Mouse (Mus musculus) thymus, postnatal 36 days (tissue): ENCODE measurements around the gene Nprl2.

Experiments used
- DNase-seq, 2 experiments: peaks; one replicate each; pipeline ENCODE4 v3.0.0; 2022; ENCODE audit warnings: mixed read lengths in 2 of 2

Nprl2 gene

GRCm38 (mm10) chr9:107538231-107538630, 3.8 kb upstream of the Nprl2 start:
- DNase-seq, result no peak

DNA sequence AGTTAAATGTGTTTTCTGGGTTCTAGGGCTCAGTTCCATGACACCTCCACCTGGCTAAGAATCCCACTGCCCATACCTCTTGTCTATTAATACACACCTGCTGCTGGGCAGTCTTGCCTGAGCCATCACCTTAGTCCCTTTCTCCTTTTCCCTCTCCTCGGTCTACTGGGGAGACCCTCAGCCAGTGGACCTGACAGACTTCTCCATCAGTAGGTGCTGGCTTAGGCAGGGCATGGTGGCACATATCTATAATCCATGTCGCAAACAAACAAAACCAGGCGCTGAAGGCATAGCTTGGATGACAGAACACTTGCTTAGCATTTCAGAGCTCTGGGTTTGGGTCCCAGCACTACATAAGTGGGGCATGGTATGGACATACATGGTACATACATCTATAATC, 3.3 kb upstream of the Nprl2 start:
- no peak for DNase-seq

- DNase-seq, result no peak
These were observed 2.1 kb upstream of the Nprl2 start for GRCm38 (mm10) chr9:107539940-107540339.

DNA sequence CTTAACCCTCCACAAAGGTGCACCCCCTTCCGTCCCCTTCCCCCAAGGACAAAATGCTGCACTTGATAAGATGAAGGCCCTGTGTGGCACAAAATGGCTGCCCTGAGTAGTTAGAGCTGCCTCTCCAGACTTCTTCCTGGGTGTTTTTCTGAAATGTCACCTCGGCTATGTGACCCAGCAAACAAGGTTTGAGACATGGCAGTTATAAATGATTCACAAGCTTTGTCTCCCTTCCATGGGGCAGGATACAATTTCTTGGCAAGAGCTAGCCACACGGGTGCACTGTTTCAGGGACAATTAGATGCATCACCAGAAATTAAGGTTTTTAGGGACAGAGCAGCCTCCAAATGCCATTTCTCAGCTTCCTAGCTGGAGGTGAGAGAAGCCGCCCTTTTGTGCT, 1.6 kb upstream of the Nprl2 start:
- no peak for DNase-seq

DNA sequence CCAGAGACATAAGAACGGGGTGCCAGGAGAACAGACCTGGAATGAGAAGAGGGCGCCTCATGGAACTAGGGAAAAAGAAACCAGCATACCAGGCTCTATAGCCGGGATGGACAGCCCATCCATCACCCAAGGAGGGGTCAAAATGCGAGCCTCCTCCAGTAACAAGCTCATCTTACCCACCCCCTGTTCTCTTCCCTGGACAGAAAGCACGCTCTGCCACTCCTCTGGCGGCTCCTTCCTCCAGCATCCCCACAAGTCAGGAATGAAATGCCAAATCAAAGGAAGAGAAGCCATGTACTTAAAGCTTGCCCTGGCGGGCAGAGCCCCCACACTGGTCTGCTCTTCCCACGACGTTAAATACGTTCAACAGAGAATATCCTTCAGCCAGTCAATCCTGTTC, 1.0 kb upstream of the Nprl2 start:
- no peak for DNase-seq

GRCm38 (mm10) chr9:107542352-107542686, 293 bp downstream of the Nprl2 start:
- DNase-seq, result no peak

DNA sequence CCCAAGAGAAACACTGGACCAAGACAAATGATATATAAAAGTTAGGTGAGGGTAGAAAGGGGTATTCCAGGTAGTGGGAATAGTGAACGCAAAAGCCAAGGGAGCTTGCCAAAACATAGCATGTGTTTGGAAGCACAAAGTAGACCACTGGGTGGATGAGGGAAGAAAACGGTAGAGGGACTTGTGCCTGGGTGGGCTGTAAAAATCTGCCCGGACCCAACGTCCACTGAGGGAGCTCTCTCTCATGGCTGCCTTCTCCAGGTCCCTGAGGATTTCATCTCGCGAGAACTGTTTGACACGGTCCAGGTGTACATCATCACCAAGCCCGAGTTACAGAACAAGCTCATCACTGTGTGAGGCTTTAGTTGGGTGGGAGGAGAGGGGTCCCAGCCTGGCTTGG, 695 bp downstream of the Nprl2 start:
- DNase-seq, result no peak

DNA sequence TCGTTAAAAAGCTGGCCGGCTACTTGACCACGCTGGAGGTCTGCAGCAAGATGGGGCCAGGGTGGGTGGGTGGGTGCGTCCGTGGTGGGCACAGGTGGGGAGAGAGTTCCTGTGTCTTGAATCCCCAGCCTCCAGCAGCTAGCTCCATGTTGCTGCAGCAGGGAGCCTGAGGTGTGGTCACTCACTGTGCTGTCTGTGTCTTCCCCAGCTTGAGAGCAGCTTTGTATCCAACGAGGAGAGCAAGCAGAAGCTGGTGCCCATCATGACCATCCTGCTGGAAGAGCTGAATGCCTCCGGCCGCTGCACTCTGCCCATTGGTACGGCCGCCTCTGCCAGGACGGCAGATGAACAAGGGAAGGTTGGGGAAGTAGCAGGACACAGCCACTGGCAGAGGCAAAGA, 1.3 kb downstream of the Nprl2 start:
- no peak for DNase-seq

- no peak for DNase-seq
These were observed 2.2 kb downstream of the Nprl2 start for GRCm38 (mm10) chr9:107544196-107544700.

DNA sequence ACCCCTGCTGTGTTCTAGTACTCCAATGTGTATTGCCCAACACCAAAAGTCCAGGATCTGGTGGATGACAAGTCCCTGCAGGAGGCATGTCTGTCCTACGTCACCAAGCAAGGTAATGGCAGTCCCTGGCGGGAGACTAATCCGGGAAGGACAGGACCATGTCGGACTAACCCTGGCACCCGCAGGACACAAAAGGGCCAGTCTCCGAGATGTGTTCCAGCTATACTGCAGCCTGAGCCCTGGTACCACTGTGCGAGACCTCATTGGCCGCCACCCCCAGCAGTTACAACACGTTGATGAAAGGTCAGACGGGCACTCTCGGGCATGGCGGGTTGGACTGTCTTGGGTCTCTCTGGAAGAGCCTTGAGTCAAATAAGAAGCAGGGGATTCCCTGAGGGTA, 2.7 kb downstream of the Nprl2 start:
- DNase-seq, result no peak

DNA sequence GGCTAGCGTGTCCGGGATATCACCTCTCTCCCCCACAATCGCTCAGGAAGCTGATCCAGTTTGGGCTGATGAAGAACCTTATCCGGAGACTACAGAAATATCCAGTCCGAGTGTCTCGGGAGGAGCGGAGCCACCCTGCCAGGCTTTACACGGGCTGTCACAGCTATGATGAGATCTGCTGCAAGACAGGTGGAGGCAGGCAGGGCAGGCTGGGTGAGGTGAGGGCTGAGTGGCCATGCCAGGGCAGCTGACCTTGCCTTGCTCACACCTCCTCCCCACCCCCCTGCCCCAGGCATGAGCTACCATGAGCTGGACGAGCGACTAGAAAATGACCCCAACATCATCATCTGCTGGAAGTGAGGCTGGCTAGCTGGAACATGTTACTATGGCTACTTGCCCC, 3.2 kb downstream of the Nprl2 start:
- DNase-seq, result no peak

DNA sequence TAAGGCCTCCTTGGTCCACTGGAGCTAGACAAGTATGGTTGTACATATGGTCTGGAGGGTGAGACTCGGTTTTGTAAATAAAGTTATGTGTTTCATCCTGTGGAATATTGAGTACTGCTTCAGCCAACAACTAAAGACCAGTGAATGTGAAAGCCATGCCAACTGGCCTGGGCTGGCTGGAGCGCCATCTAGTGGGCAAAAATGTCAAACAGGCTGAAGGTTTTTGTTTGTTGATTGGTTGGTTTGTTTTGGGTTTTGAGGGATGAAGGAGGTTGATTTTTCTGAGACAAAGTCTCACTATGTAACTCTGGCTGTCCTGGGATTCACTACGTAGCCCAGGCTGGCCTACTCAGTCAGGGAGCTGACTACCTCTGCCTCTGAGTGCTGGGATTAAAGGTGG, 3.6 kb downstream of the Nprl2 start:
- peak; percentile 66 to 72 for DNase-seq

- DNase-seq, result peak; percentile 86 to 94
These were observed 5.0 kb downstream of the Nprl2 start, which contains the start of gene Zmynd10 for GRCm38 (mm10) chr9:107547026-107547425. TSS of gene Zmynd10 (plus strand) at chr9:107547298.

- DNase-seq, result peak in 1 of 2 experiments; percentile 13
These were observed 5.9 kb downstream of the Nprl2 start for GRCm38 (mm10) chr9:107547957-107548356.

DNA sequence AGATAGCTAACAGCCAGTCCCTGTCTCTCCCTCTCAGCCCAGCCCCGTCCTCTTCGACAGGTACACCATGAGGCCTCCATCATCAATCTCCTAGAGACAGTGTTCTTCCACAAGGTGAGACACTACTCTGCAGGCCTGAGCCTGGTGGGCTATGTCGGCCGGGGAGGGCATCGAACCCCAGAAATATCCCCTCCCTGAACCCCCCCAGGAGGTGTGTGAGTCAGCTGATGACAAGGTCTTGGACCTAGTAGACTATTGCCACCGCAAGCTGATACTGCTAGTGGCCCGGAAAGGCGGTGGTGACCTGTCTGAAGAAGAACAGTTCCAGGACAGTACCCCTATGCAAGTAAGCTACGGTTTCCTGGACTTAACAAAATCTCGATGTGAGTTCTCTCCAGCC, 6.8 kb downstream of the Nprl2 start:
- no peak for DNase-seq

DNA sequence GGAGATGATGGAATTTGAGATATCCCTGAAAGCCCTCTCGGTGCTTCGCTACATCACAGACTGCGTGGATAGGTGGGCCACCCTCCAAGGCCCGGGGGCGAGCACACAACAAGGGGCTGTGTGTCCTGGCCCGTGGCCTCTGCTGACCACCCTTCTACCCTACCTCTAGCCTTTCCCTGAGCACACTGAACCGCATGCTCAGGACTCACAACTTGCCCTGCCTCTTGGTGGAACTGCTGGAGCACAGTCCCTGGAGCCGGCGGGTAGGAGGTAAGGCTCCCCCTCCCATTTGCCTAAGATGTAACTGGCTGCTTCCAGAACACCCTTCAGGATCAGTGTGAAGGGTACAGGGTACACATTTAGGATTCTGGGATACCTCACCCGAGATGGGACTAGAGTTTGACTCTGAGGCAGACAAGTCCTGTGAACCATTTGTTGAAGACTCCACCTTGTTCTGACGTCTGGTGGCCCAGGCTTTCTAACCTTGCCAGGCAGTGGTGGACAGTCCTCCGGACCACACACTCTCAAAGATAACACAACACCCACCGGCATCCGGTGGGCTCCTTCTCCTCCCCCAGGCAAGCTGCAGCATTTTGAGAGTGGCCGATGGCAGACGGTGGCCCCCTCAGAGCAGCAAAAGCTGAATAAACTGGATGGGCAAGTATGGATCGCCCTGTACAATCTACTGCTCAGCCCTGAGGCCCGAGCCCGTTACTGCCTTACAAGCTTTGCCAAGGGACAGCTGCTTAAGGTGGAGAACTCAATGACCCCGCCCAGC, 7.5 kb downstream of the Nprl2 start:
- no peak for DNase-seq

- no peak for DNase-seq
These were observed 8.6 kb downstream of the Nprl2 start for GRCm38 (mm10) chr9:107550491-107551116.

GRCm38 (mm10) chr9:107551117-107551889, 9.3 kb downstream of the Nprl2 start, which contains the start of gene Rassf1:
TSS of gene Rassf1 (plus strand) at chr9:107551555.
- peak; percentile 74 to 85 for DNase-seq

DNA sequence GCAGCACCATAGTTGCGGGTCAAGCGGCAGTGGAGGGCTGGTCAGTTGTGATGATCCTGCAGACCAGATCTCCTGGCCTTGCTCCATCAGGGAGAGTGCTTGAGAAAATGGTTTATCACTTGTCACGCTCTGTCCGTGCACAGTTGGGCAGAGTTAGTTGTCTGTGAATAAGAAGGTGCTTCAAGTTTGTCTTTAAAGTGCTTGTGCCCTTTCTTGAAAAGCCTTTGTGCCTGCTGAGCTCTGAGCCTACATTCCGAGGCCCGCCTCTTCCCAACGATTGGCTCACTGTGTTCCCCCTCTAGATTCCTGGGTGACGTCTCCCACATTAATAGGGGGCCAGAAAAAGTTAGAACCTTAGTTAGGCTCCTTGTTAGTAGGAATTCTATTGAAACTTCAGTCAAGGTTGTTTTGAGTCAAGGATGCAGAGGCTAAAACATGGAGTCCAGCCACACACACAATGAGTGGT, 9.9 kb downstream of the Nprl2 start:
- DNase-seq, result no peak

DNA sequence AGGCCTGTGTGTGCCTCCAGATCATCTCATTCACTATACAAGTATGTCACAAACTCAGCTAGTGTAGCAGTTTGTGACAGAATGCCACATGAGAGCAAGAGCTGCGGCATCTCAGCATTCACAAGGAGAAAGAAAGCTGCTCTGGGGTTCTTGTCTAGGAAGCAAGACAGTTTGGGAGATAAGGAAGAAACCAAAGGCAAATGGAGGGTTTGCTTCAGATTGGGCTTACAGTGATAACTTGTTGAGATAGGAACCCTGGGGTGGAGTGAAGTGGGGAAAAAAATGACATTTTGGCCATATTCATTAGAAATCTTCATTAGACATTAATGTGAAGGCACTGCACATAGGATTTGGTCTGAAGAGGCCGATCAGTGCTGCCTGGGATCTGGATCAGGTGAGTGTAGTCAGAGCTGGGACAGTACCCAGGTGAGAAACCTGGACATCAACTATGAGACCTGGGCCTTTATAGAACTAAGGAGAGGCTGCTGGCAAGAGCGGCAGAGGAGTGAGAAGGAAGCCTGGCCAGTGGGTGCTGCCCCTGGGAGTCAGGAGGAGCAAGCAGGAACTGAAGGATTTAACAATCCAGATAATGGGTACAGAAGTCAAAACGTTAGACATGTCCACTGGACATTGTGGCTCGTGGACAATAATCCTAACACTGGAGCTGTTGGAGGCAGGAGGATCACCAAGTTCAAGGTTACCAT, 10.8 kb downstream of the Nprl2 start:
- no peak for DNase-seq

DNA sequence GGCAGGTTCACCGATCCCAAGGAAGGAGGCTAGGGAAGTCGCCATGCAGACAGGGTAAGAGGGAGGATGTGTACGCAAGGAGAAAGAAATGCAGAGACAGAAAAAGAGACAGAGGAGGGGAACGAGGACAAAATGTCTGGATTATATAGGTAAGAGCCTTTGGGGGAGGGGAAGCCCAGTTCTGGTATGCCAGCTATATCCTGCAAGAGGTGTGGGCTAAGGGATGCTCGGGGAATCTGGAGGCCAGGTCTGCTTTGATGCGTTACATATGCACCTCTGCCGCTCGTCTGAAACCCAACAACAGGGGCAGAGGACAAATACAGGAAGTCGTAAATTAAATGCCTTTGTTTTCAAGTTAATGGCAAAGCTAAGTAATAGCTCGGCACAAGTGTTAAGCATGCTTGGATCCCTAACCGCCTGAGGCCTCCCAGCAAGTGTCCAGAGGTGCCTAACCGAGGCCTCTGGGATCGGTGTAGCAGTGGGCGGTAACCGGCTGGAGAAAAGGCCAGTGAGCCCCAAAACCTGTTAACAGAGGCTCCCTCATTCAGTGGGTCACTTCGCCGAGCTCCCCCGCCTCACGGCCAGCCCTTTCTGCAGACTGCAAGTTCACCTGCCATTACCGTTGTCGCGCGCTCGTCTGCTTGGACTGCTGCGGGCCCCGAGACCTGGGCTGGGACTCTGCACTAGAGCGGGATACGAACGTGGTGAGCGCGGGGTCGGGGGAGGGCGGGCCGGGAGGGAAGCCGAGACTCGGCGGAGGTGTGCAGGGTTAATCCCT, 11.7 kb downstream of the Nprl2 start:
- DNase-seq, result peak in 1 of 2 experiments; percentile 71

DNA sequence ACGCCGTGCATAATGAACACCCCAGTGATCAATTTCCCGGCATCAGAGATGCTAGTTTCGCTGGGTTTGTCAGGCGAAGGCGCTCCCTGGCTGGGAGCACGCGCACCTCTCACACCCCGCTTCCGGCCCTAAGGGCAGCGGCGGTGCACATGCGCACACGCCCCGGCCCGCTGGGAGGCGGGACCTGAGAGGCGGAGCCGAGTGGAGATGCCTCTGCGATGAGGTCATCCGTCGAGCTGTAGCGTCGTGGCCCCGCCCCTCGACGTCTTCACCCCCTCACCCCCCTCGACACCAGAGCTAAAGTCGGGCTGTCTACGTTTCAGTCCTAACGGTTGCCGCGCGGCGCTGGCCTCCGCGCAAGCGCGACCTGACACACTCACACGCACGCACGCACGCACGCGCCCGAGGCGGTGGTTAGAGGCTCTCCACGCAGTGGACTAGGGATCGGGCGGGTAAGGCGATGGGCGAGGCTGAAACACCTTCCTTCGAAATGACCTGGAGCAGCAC, 12.3 kb downstream of the Nprl2 start:
- DNase-seq, result peak; percentile 94 to 97
